Mouse (Mus musculus) spleen, adult 2 months (tissue): ENCODE measurements around the gene Slf1.

ENCODE experiments used
- CTCF ChIP-seq: fragments of 200-500 bp; IDR thresholded peaks from 2 replicates; pipeline ENCODE4 v1.5.1; 2011; ENCODE audit warnings: mild to moderate bottlenecking, inconsistent platforms; ENCODE audit not compliant: insufficient read depth, insufficient read length, insufficient replicate concordance; ENCODE audit errors: extremely low read depth
- POLR2A ChIP-seq: fragments of 200-500 bp; IDR thresholded peaks from 2 replicates; pipeline ENCODE4 v1.6.1; 2011; ENCODE audit warnings: low read depth, low read length, inconsistent platforms

DNA sequence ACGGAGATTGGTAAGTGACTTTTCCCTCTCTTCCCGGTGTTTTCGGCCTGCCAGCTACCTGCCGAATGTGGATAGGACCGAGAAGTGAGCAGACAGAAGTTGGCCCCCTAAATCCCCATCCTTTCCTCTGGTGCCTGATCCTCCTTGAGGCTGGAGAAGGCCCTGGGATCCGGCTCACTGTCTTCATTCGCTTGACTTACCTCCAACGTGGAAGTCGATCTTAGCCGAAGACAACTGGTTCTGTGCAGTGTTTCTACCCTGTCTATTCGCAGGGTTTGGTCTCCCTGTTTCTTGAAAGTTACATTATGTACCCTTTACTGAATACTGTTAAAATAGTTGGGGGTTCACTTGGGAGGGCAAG, 328 bp upstream of the Slf1 start:
- TF ChIP-seq CTCF: no peak
- TF ChIP-seq POLR2A: no peak
